Mouse (Mus musculus) embryonic stem cell, embryonic (primary cell): ENCODE data around the gene Cyp4a14.
"Not testable (repeated sequence)": the region's sequence is repeated elsewhere in the genome, so short reads cannot be mapped to it uniquely, and the experiment has no call there.

Source experiments
- CTCF ChIA-PET, 4 experiments: fragments of 300-600 bp in 2 of 4; fragments of 350-600 bp in 2 of 4; sonication (Branson Sonifier 250); formaldehyde crosslinking; loops; one replicate each; lab custom pipeline; 2022; ENCODE audit warnings: inconsistent platforms in 2 of 4; lab: Charles Lee
- POLR2A ChIA-PET, 4 experiments: fragments of 300-600 bp in 2 of 4; fragments of 350-600 bp in 2 of 4; sonication (Branson Sonifier 250); formaldehyde crosslinking; loops; one replicate each; lab custom pipeline; 2022; ENCODE audit warnings: antibody characterized with exemption in 4 of 4, inconsistent platforms in 1 of 4; lab: Charles Lee

Gene Cyp4a14

GRCm38 (mm10) chr4:115496001-115496400, at the start of gene Cyp4a14:
Gene Cyp4a14 (minus strand): TSS chr4:115496142.
- POLR2A ChIA-PET: no interaction called here
- CTCF ChIA-PET: no interaction called here

GRCm38 (mm10) chr4:115545101-115545500, 49.2 kb upstream of the Cyp4a14 start:
- CTCF ChIA-PET: no interaction called here
- POLR2A ChIA-PET: no interaction called here

- ChIA-PET CTCF (no interaction called here), POLR2A (no interaction called here)
Measured at GRCm38 (mm10) chr4:115521766-115522165, 25.8 kb upstream of the Cyp4a14 start.

GRCm38 (mm10) chr4:115519444-115519843, 23.5 kb upstream of the Cyp4a14 start:
- CTCF ChIA-PET: no interaction called here
- POLR2A ChIA-PET: no interaction called here

GRCm38 (mm10) chr4:115518000-115518399, 22.1 kb upstream of the Cyp4a14 start, which contains the start of gene Cyp4a10:
Gene Cyp4a10 (plus strand): TSS chr4:115518264.
- CTCF ChIA-PET, POLR2A ChIA-PET: not testable (repeated sequence)

- POLR2A ChIA-PET, CTCF ChIA-PET: not testable (repeated sequence)
Measured at GRCm38 (mm10) chr4:115513964-115514363, 18.0 kb upstream of the Cyp4a14 start.

- CTCF ChIA-PET: interaction anchor here in 1 of 4 experiments (0.7 kb wide), 1 partner anchor 104 kb away, joined by 3 read pairs; no protein-coding TSS in a partner anchor
- POLR2A ChIA-PET: no interaction called here
Measured at GRCm38 (mm10) chr4:115497466-115497865, 1.5 kb upstream of the Cyp4a14 start.

GRCm38 (mm10) chr4:115481006-115481652, 14.8 kb downstream of the Cyp4a14 start:
- POLR2A ChIA-PET: no interaction called here
- CTCF ChIA-PET: interaction anchor here in 2 of 4 experiments (1.2 to 1.8 kb wide), 2 partner anchors 229 kb away, joined by 4 read pairs; no protein-coding TSS in a partner anchor

- CTCF ChIA-PET: interaction anchor here in 2 of 4 experiments (1.1 to 1.4 kb wide), 2 partner anchors 234 kb away, joined by 9 to 10 read pairs; no protein-coding TSS in a partner anchor
- POLR2A ChIA-PET: not testable (repeated sequence)
Measured at GRCm38 (mm10) chr4:115476051-115476450, 19.9 kb downstream of the Cyp4a14 start.

GRCm38 (mm10) chr4:115473585-115473984, 22.4 kb downstream of the Cyp4a14 start:
- POLR2A ChIA-PET, CTCF ChIA-PET: not testable (repeated sequence)

GRCm38 (mm10) chr4:115452304-115452703, 43.6 kb downstream of the Cyp4a14 start, which contains the start of gene Cyp4a30b:
Gene Cyp4a30b (plus strand): TSS chr4:115452604.
- POLR2A ChIA-PET: no interaction called here
- CTCF ChIA-PET: no interaction called here

- POLR2A ChIA-PET: no interaction called here
- CTCF ChIA-PET: interaction anchor here in 1 of 4 experiments (0.6 kb wide), 1 partner anchor 259 kb away, joined by 3 read pairs; no protein-coding TSS in a partner anchor
Measured at GRCm38 (mm10) chr4:115450577-115451137, 45.3 kb downstream of the Cyp4a14 start.
